In the genomic region with DNA sequence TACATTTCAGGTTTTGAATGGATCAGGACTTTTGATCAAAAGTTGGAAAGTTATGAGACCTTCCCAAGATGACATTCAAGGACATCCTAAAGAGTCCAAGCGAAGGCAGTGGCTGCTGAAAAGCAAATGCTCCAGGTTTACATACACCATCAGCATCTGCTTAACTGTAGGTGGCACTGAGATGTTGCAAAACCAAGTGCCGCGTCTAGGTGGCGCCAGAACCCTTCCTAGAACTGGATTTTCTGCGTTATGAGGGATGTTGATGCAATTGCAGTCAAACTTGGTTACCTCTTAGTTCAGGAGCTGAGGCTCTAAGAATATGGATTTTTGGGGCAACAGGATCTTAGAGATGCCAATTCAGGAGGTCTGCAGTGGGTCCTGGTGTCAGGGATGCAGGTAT, we compare ENCODE assay signal across 8 mouse cellular contexts. TPM values are rescaled to one million over a fixed set of nuclear protein-coding genes. Genes with fewer than 3 reads are reported as not detected.
DNase-seq lines count a peak whose midpoint lies in the region; ATAC-seq and TF ChIP-seq lines count a peak whose summit lies in the region.

No protein-coding gene starts in this region.

- DNase-seq in liver, result peak; percentile 67
- DNase-seq in cerebellum, postnatal 25 days, result peak; percentile 81 to 87
- peak; percentile 70 for DNase-seq in gastrocnemius, adult 2 months
- DNase-seq in kidney, adult 18-20 months, result peak; percentile 88
- DNase-seq in left cerebral cortex, postnatal 4 days, result peak; percentile 78
- peak; percentile 66 for DNase-seq in naive thymus-derived CD4-positive, alpha-beta T cell, adult 2 months (ENCODE audit: low read depth)
- peak; percentile 66 for DNase-seq in splenic B cell, adult 2 months (ENCODE audit: low read depth, low spot score)

- ATAC-seq in liver, embryonic 12.5 days, result no peak

- H3K4me1 ChIP-seq in liver, embryonic 12.5 days, result no peaks in the 10 kb centered on the region

- intact Hi-C loops in gastrocnemius, adult 2 months (cut with DNase I), result no loop called here
- intact Hi-C loops in left cerebral cortex, postnatal 4 days (cut with DNase I), result loop anchor here (5.0 kb wide), 2 partner anchors 1118 to 1138 kb away; no protein-coding TSS in a partner anchor

- 10% methylated on average over 5 of the region's 5 CpGs for WGBS in liver, embryonic 12.5 days (ENCODE audit: insufficient replicate concordance)

- H3K36me3 ChIP-seq in liver, embryonic 12.5 days, result no peaks in the 10 kb centered on the region
- H3K36me3 ChIP-seq in splenic B cell, adult 2 months (ENCODE audit: control insufficient read depth, insufficient read depth, low read length, poor library complexity, severe bottlenecking), result no peaks in the 10 kb centered on the region

- no peak overlapping the region for H3K4me3 ChIP-seq in liver, embryonic 12.5 days
- no peak overlapping the region for H3K4me3 ChIP-seq in gastrocnemius, adult 2 months

- TF ChIP-seq CTCF in gastrocnemius, adult 2 months (IDR thresholded peaks at IDR 0.05), result peak; percentile 96

- no peak overlapping the region for H3K9ac ChIP-seq in liver, embryonic 12.5 days

- H3K4me2 ChIP-seq in liver, embryonic 12.5 days, result no peak overlapping the region

- H3K9me3 ChIP-seq in liver, embryonic 12.5 days (replicated peaks), result no peaks in the 10 kb centered on the region

- H3K27me3 ChIP-seq in liver, embryonic 12.5 days (replicated peaks), result no peaks in the 10 kb centered on the region
- H3K27me3 ChIP-seq in splenic B cell, adult 2 months (ENCODE audit: control insufficient read depth, insufficient read depth, low read length, poor library complexity, severe bottlenecking), result no peaks in the 10 kb centered on the region

- H3K27ac ChIP-seq in liver, embryonic 12.5 days, result no peak overlapping the region
- H3K27ac ChIP-seq in gastrocnemius, adult 2 months, result no peak overlapping the region

RNA-seq across cellular contexts. Expression of a gene that starts 58.0 kb away (rescaled TPM):
- polyA plus RNA-seq in liver, embryonic 12.5 days (2016; fragmentation: Nextera tagmentation; extraction: Ambion mirVana), result 46.0 and 48.3 TPM in 2 replicates
- total RNA-seq in gastrocnemius, adult 2 months (2021), result 10 to 100 TPM; 41.2 to 43.0 TPM
- 10 to 100 TPM; 44.4 to 46.7 TPM for total RNA-seq in left cerebral cortex, postnatal 4 days (2021)
